Mouse (Mus musculus): ENCODE data around the gene Olfr640. TPM values are rescaled to one million over a fixed set of nuclear protein-coding genes. Genes with fewer than 3 reads are reported as not detected.

The Olfr640 gene
- total RNA-seq (2017), result not detected in 3 replicates

DNA sequence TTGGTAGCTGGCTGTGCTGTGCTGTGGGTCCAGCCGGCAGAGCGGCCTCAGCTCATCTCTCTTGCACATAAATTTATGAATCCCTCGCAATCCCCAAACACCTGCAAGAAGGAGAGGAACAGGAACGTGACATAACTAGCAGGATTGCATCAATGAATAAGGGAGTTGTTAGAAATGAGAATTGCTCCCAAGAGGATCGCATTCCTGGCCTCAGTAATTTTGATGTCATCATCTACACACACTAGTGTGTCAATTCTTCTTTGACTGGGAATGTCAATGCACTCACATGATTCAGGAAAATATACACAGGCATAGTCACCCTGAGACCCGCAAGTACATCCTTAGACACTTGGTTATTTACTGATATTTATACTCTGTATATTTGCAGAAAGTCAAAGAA lies at the start of gene Olfr640:
Gene Olfr640 (minus strand): TSS at position 101 of the 400 bp plus-strand sequence.
- no peak for ATAC-seq (replicated peaks; ENCODE audit: insufficient number of reproducible peaks, low FRiP score, low TSS enrichment, poor library complexity, severe bottlenecking)

DNA sequence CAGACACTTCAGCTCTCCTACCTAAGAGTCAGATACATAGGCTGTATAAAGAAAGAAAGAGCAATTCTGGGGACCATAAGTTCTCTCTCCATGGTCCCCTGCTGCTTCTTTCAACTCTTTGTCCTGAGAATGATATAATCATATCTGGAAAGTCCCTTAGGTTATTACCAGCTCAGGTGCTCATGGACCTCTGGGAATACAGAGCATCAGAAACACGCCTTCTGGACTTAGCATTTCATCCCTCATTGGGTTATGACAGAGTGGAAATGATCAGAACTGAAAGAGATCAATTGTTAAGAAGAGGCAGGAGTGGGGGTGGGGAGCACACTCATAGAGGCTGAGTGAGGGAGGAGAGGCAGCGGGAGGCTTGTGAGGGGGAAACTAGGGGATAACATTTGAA lies 46.4 kb upstream of the Olfr640 start, which contains the start of gene Olfr644:
Gene Olfr644 (minus strand): TSS at position 101 of the 400 bp plus-strand sequence.
- ATAC-seq (replicated peaks; ENCODE audit: insufficient number of reproducible peaks, low FRiP score, low TSS enrichment, poor library complexity, severe bottlenecking), result no peak

DNA sequence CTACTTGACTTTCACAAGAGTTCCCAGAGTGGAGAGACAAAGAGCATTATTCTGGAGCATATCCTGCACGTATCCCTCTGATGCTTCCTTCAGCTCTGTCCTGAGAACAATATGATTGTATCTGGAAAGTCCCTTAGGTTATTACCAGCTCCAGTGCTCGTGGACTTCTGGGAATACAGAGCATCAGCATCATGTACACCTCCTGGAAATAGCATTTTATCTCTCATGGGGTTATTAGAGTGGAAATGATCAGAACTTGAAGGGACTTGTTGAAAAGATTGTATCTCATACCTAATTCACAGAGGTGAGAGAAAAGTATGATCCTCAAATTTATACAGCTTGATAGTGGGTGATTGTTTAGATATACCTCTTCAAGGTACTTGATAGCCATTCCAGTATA lies 36.0 kb upstream of the Olfr640 start, which contains the start of gene 4930516K23Rik:
Gene 4930516K23Rik (minus strand): TSS at position 101 of the 400 bp plus-strand sequence.
- ATAC-seq (replicated peaks; ENCODE audit: insufficient number of reproducible peaks, low FRiP score, low TSS enrichment, poor library complexity, severe bottlenecking), result no peak

DNA sequence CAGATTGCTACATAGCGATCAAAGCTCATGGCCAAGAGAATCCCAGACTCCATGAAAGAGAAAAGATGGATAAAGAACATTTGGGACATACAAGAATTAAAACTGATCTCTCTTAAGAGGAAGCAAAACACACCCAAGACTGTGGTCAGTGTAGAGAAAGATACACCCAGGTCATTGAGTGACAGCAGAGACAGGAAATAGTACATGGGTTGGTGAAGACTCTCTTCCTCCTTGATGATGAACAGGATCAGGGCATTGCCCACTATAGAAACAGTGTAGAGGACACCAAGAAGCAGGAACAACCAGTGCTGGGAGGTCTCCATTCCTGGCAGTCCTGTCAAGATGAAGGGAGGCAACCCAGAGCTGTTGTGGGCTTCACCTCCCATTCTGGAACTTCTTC lies 33.8 kb upstream of the Olfr640 start:
- ATAC-seq (replicated peaks; ENCODE audit: insufficient number of reproducible peaks, low FRiP score, low TSS enrichment, poor library complexity, severe bottlenecking), result no peak

DNA sequence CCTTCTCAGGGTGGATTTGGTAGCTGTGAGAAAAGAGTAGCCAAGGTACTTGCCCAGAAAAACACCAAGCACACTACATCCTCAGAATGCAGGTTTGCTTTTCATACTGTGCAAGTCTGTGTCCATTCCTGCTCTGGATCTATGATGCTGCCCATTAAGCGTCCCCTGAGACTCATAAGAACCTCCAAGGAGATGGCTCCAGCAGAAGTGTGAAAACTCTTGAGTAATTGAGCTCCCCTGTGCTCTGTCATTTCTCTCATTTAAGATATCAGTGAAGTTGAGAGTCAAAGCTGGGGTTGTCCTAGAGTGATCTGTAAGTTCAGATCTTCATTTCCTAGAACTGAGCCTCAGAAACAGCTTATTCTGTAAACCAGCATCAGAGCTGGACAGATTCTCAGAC lies 27.2 kb upstream of the Olfr640 start, which contains the start of gene Olfr642:
Gene Olfr642 (minus strand): TSS at position 101 of the 400 bp plus-strand sequence.
- no peak for ATAC-seq (replicated peaks; ENCODE audit: insufficient number of reproducible peaks, low FRiP score, low TSS enrichment, poor library complexity, severe bottlenecking)

DNA sequence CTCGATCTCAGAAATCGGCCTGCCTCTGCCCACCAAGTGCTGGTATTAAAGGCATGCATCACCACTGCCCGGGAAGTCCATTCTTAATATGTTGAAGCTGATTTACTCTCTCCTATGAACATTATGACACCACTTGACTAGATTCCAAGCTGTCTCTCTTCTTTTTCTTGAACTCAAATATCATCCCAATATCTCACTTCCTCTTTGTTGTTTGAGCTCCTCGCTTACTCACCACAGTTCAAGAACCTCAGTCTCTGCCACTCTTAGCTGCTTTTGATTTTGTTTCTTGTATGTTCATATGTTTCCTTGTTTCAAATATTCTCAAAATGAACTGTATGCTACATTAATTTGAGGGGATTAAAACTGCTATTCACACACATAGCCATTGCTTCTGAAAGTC lies 25.4 kb upstream of the Olfr640 start:
- no peak for ATAC-seq (replicated peaks; ENCODE audit: insufficient number of reproducible peaks, low FRiP score, low TSS enrichment, poor library complexity, severe bottlenecking)

DNA sequence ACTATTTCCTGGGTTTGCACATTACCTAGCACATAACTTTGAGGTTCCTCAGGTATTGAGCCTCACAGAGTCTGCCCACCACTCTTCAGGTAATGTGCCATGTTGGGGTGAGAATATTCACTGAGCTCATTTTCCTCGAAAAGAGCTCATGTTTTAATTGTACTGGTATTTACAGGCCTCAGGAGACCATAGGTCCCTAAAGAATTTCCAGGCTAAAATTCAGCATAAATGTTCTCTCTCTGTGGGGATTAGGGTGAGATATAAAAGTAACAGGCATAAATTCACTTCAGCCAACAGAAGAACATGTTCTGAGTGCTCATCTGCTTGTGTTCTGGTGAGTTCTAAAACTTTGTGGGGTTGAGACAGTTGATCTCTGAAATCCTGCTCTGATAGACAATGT lies 9.8 kb upstream of the Olfr640 start, which contains the start of gene Olfr641:
Gene Olfr641 (plus strand): TSS at position 301 of the 400 bp plus-strand sequence.
- ATAC-seq (replicated peaks; ENCODE audit: insufficient number of reproducible peaks, low FRiP score, low TSS enrichment, poor library complexity, severe bottlenecking), result no peak

DNA sequence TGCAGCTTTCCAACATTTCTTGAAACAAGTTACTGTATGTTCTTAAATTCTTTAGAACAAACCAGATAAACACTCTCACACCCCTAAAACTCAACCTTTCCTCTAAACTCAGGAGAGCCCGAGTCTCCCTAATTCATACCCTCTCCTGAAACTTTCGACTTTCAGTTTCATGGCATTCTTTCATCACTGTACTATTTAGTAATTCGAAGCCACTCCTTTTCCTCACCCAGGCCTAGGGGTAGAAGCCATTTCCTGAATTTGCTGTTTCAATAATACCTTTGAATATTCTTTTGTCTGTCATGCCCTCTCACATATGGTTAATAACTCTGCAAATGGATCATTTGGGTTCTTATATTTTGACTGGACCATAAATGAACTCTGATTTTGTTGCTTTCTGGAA lies 1.6 kb upstream of the Olfr640 start:
- no peak for ATAC-seq (replicated peaks; ENCODE audit: insufficient number of reproducible peaks, low FRiP score, low TSS enrichment, poor library complexity, severe bottlenecking)

DNA sequence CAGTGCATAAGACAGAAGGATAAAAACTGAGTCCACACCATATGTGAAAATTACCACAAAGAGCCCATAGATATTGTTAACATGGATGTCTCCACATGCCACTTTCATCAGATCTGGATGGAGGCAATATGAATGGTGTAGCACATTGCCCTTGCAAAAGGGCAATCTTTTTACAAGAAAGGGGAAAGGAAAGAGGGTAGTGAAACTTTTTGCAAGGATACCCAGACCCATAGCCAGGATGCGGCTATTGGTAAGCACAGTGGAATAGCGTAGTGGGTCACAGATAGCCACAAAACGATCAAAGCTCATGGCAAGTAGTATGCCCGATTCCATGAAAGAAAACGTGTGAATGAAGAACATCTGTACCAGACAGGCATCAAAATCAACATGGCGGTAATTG lies 3.7 kb downstream of the Olfr640 start:
- ATAC-seq (replicated peaks; ENCODE audit: insufficient number of reproducible peaks, low FRiP score, low TSS enrichment, poor library complexity, severe bottlenecking), result no peak

DNA sequence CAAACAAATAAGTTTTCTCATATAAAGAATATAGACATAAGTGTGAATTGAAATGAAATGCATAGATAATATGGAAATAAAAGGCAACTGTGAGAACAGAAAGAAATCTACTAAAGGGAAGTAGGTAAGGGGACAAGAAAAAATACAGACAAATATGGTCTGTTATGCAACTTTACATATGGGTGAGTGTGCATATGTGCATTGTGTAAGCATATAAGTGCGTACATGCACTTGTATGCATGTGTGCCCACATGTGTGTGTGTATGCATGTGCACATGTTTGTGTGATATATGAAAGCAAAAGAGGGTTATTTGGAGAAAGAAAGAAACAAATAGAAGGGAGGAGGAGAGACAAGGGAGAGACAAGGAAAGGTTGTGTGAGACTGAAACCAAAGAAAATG lies 6.4 kb downstream of the Olfr640 start:
- no peak for ATAC-seq (replicated peaks; ENCODE audit: insufficient number of reproducible peaks, low FRiP score, low TSS enrichment, poor library complexity, severe bottlenecking)

DNA sequence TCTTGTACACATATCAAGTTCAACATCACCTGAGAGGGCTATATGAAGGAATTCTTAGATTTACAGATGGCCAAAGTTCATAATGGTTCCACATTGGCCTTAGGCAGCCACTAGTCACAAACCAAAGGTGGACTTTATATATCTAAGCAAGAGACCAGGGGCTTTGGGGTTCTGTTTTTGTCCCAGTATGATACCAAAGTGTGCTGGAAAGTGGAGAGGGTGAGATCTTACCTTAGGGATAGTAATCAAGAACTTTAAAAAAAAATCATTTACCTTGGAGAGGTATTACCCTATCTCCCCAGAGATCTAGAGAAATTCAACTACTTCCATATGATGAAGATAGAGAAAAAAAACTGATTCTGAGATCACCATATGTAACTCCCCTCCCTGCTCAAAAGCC lies 8.2 kb downstream of the Olfr640 start, which contains the start of gene Olfr639:
Gene Olfr639 (minus strand): TSS at position 101 of the 400 bp plus-strand sequence.
- no peak for ATAC-seq (replicated peaks; ENCODE audit: insufficient number of reproducible peaks, low FRiP score, low TSS enrichment, poor library complexity, severe bottlenecking)

DNA sequence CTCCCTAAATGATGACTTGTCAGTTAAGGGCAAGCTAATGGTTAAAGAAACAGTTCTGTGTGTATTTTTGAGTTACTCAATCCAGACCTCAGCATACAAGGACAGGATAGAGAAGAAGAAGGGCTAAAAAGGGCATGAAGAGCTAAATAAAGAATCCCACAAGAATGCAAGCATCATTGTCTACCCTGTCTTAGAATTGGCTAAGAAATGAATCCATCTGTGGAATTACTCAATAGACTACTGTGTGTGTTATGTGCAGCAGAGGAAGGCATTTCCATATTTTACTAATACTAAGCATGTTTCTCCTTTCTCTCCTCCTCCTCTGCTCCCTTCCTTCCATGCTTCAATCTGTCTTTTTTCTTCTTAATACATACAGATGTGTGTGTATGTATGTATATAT lies 26.2 kb downstream of the Olfr640 start:
- ATAC-seq (replicated peaks; ENCODE audit: insufficient number of reproducible peaks, low FRiP score, low TSS enrichment, poor library complexity, severe bottlenecking), result no peak

DNA sequence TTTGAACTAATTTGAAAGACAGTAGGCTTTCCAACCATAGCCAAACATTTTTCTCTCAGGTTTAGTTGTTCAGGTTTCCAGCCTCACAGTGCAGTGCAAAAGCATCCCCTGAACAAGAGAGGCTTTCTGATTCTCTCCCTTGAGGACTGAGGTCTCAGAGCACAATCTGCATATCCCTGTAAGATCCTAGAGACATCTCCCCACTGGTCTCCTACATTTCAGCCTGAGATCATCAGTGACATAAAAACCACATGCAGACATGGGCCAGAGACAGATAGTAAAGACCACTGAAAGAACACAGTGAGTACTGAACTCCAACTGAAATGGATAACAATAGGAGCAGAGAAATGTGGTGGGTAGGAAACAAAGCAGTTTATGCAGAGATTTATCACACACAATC lies 26.9 kb downstream of the Olfr640 start, which contains the start of gene Olfr638:
Gene Olfr638 (plus strand): TSS at position 301 of the 400 bp plus-strand sequence.
- no peak for ATAC-seq (replicated peaks; ENCODE audit: insufficient number of reproducible peaks, low FRiP score, low TSS enrichment, poor library complexity, severe bottlenecking)

DNA sequence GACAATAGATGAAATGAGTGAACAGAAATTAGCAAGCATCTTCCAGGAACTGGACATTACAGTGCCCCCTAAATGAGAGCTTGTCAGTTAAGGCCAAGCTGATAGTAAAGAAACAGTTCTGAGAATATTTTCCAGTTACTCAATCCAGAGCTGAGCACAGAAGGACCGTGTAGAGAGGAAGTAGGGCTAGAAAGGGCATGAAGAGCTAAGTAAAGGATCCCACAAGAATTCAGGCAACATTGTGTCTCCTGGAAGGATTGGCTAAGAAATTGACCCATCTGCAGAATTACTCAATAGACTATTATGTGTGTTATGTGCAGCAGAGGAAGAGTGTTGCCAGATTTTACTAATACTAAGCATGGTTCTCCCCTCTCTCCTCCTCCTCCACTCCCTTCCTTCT lies 53.6 kb downstream of the Olfr640 start:
- no peak for ATAC-seq (replicated peaks; ENCODE audit: insufficient number of reproducible peaks, low FRiP score, low TSS enrichment, poor library complexity, severe bottlenecking)

DNA sequence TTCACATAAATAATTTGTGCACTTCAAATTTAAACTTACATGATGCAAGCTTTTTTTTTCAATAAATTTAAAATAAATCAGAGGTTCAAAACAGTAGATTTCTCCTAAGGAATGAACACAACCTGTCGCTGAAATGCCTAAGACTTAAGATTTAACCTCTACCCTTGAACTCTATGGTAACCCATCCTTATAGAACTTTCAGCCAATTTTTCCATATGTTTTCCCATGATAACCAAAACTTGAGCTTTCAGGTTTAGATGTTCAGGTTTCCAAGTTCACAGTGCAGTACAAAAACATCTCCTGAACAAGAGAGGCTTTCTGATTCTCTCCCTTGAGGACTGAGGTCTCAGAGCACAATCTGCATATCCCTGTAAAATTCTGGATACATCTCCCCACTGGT lies 54.5 kb downstream of the Olfr640 start, which contains the start of gene Olfr635:
Gene Olfr635 (plus strand): TSS at position 301 of the 400 bp plus-strand sequence.
- no peak for ATAC-seq (replicated peaks; ENCODE audit: insufficient number of reproducible peaks, low FRiP score, low TSS enrichment, poor library complexity, severe bottlenecking)

Other genes with a start within 250 kb of the Olfr640 start
- gene Olfr68, start 245.9 kb downstream of the Olfr640 start, total RNA-seq (2017), result not detected in 3 replicates
- gene Olfr67, start 233.8 kb downstream of the Olfr640 start, total RNA-seq (2017), result not detected in 3 replicates
- 142 to 1,259 TPM (median 1,026 TPM) in 3 replicates for gene Hbb-bt, start 211.6 kb downstream of the Olfr640 start, total RNA-seq (2017)
- 710 to 7,610 TPM (median 7,195 TPM) in 3 replicates for gene Hbb-bs, start 197.5 kb downstream of the Olfr640 start, total RNA-seq (2017)
- not detected in 3 replicates for gene Hbb-bh2, start 185.1 kb downstream of the Olfr640 start, total RNA-seq (2017)
- not detected in 3 replicates for gene Hbb-bh1, start 182.4 kb downstream of the Olfr640 start, total RNA-seq (2017)
- not detected in 3 replicates for gene Hbb-y, start 172.4 kb downstream of the Olfr640 start, total RNA-seq (2017)
- not detected in 3 replicates for gene Olfr66, start 139.3 kb downstream of the Olfr640 start, total RNA-seq (2017)
- gene Olfr64, start 131.1 kb downstream of the Olfr640 start, total RNA-seq (2017), result not detected in 3 replicates
- not detected in 3 replicates for gene Olfr65, start 122.1 kb downstream of the Olfr640 start, total RNA-seq (2017)
- not detected in 3 replicates for gene Olfr631, start 96.7 kb downstream of the Olfr640 start, total RNA-seq (2017)
- not detected in 3 replicates for gene Olfr632, start 91.2 kb downstream of the Olfr640 start, total RNA-seq (2017)
- gene Olfr633, start 81.1 kb downstream of the Olfr640 start, total RNA-seq (2017), result not detected in 3 replicates
- gene Olfr635, start 54.4 kb downstream of the Olfr640 start, total RNA-seq (2017), result 0.11 TPM in 1 of 3 replicates, not detected in the others
- not detected in 3 replicates for gene Olfr638, start 26.8 kb downstream of the Olfr640 start, total RNA-seq (2017)
- not detected in 3 replicates for gene Olfr639, start 8.3 kb downstream of the Olfr640 start, total RNA-seq (2017)
- not detected in 3 replicates for gene Olfr641, start 9.9 kb upstream of the Olfr640 start, total RNA-seq (2017)
- gene Olfr642, start 27.1 kb upstream of the Olfr640 start, total RNA-seq (2017), result not detected in 3 replicates
- gene 4930516K23Rik, start 35.9 kb upstream of the Olfr640 start, total RNA-seq (2017), result not detected in 3 replicates
- gene Olfr644, start 46.3 kb upstream of the Olfr640 start, total RNA-seq (2017), result not detected in 3 replicates
- gene Olfr645, start 59.9 kb upstream of the Olfr640 start, total RNA-seq (2017), result not detected in 3 replicates
- not detected in 3 replicates for gene Olfr646, start 79.3 kb upstream of the Olfr640 start, total RNA-seq (2017)
- not detected in 3 replicates for gene Ubqln5, start 104.3 kb upstream of the Olfr640 start, total RNA-seq (2017)
- not detected in 3 replicates for gene Olfr643, start 111.8 kb upstream of the Olfr640 start, total RNA-seq (2017)
- gene Ubqln3, start 117.7 kb upstream of the Olfr640 start, total RNA-seq (2017), result 0.21 TPM in 1 of 3 replicates, not detected in the others
- gene Ubqlnl, start 125.0 kb upstream of the Olfr640 start, total RNA-seq (2017), result not detected in 3 replicates
- not detected in 3 replicates for gene Olfm5, start 139.3 kb upstream of the Olfr640 start, total RNA-seq (2017)
- not detected in 3 replicates for gene Olfr648, start 157.8 kb upstream of the Olfr640 start, total RNA-seq (2017)
- gene Olfr649, start 170.4 kb upstream of the Olfr640 start, total RNA-seq (2017), result not detected in 3 replicates
- gene Trim6, start 193.2 kb upstream of the Olfr640 start, total RNA-seq (2017), result 0.21 to 1.6 TPM in 2 of 3 replicates, not detected in the other
- gene Trim34a, start 218.9 kb upstream of the Olfr640 start, total RNA-seq (2017), result 41.8 to 60.5 TPM (median 42.8 TPM) in 3 replicates

Data from monocyte, adult 5-6 weeks (primary cell).